Mouse (Mus musculus) neural tube, embryonic 11.5 days (tissue): Measurements from ENCODE around the gene Otulin. TPM values are rescaled to one million over a fixed set of nuclear protein-coding genes. Genes with fewer than 3 reads are reported as not detected.

ENCODE experiments used
- ATAC-seq: fragments of 200-750 bp; cut with Nextera tagmentation; 2 replicates; pipeline ENCODE4 v1.8.0; 2017; ENCODE audit warnings: moderate number of reproducible peaks, mild to moderate bottlenecking, moderate TSS enrichment, moderate library complexity; ENCODE audit not compliant: insufficient read depth, low FRiP score, low TSS enrichment
- DNase-seq: peaks from one replicate; pipeline ENCODE4 v3.0.0-alpha.2; 2015; ENCODE audit warnings: low spot score
- H3K27ac ChIP-seq: fragments of 300-500 bp; sonication (generic); 2 replicates; pipeline ENCODE4 v1.5.1; 2014; ENCODE audit warnings: low read depth, mild to moderate bottlenecking, low read length
- H3K27me3 ChIP-seq: fragments of 300-500 bp; sonication (generic); 2 replicates; pipeline ENCODE4 v1.6.1; 2014; ENCODE audit warnings: mild to moderate bottlenecking, low read length, mixed read lengths; ENCODE audit not compliant: control insufficient read depth, insufficient read depth
- H3K36me3 ChIP-seq: fragments of 300-500 bp; sonication (generic); 2 replicates; pipeline ENCODE4 v1.6.1; 2014; ENCODE audit warnings: mild to moderate bottlenecking, low read length, moderate library complexity, mixed read lengths; ENCODE audit not compliant: control insufficient read depth, insufficient read depth
- H3K4me1 ChIP-seq: fragments of 300-500 bp; sonication (generic); 2 replicates; pipeline ENCODE4 v1.6.1; 2014; ENCODE audit warnings: low read length, mixed read lengths; ENCODE audit not compliant: control insufficient read depth, insufficient read depth
- H3K4me2 ChIP-seq: fragments of 300-500 bp; sonication (generic); 2 replicates; pipeline ENCODE4 v1.6.1; 2014; ENCODE audit warnings: low read depth, mild to moderate bottlenecking, moderate library complexity
- H3K4me3 ChIP-seq: fragments of 300-500 bp; sonication (generic); 2 replicates; pipeline ENCODE4 v1.5.1; 2014; ENCODE audit warnings: low read depth, low read length
- H3K9ac ChIP-seq: fragments of 300-500 bp; sonication (generic); 2 replicates; pipeline ENCODE4 v1.6.1; 2014; ENCODE audit warnings: mild to moderate bottlenecking, low read length
- H3K9me3 ChIP-seq: fragments of 300-500 bp; sonication (generic); 2 replicates; pipeline ENCODE4 v1.6.1; 2016; ENCODE audit warnings: low read length; ENCODE audit not compliant: control insufficient read depth
- WGBS: fragments of 180-500 bp; shearing (Covaris S2); extraction: QIAGEN DNeasy Blood & Tissue Kit; methylation state at CpG from one replicate; pipeline ENCODE4 v1.1.7; 2014; 5-methylcytosine and 5-hydroxymethylcytosine counted together
- polyA plus RNA-seq: library from polyadenylated mRNA; unstranded; fragments of >200 nt; fragmentation: Nextera tagmentation; extraction: Ambion mirVana; gene quantifications from 2 replicates; pipeline ENCODE4 v1.2.1, GENCODE M21; 2014

Gene Otulin
- polyA plus RNA-seq, 1 experiment from 2014 or later = 32.8 TPM

- Histone ChIP-seq H3K4me2 (no peak overlapping the region), H3K9me3 (no peaks in the 10 kb centered on the region), H3K27me3 (no peaks in the 10 kb centered on the region), H3K27ac (no peak overlapping the region), H3K4me3 (no peak overlapping the region), H3K36me3 (no peaks in the 10 kb centered on the region), H3K9ac (no peak overlapping the region), H3K4me1 (no peaks in the 10 kb centered on the region)
- ATAC-seq = no peak
- no peak for DNase-seq
- WGBS = 93% methylated on average over 15 of the region's 15 CpGs
Observed at GRCm38 (mm10) chr15:27506893-27507596, 123.4 kb downstream of the Otulin start.

GRCm38 (mm10) chr15:27506127-27506886, 124.2 kb downstream of the Otulin start:
- no peak for ATAC-seq
- no peak for DNase-seq
- Histone ChIP-seq H3K4me3 (no peak overlapping the region), H3K9me3 (no peaks in the 10 kb centered on the region), H3K4me2 (no peak overlapping the region), H3K36me3 (no peaks in the 10 kb centered on the region), H3K4me1 (no peaks in the 10 kb centered on the region), H3K27ac (no peak overlapping the region), H3K27me3 (no peaks in the 10 kb centered on the region), H3K9ac (no peak overlapping the region)
- 70% methylated on average over 5 of the region's 5 CpGs for WGBS

GRCm38 (mm10) chr15:27503801-27504730, 126.4 kb downstream of the Otulin start:
- no peak overlapping the region for H3K27ac ChIP-seq
- DNase-seq (no peak), ATAC-seq (no peak)

GRCm38 (mm10) chr15:27503221-27503620, 127.3 kb downstream of the Otulin start:
- WGBS = 92% methylated on average over 9 of the region's 9 CpGs
- ATAC-seq = no peak

More at GRCm38 (mm10) chr15:27503801-27504730, 126.4 kb downstream of the Otulin start:
- no peaks in the 10 kb centered on the region for H3K36me3 ChIP-seq
- no peaks in the 10 kb centered on the region for H3K9me3 ChIP-seq
- 68% methylated on average over 20 of the region's 20 CpGs for WGBS
- H3K4me2 ChIP-seq = no peak overlapping the region
- no peak overlapping the region for H3K4me3 ChIP-seq
- H3K27me3 ChIP-seq = no peaks in the 10 kb centered on the region
- no peaks in the 10 kb centered on the region for H3K4me1 ChIP-seq
- no peak overlapping the region for H3K9ac ChIP-seq

GRCm38 (mm10) chr15:27502338-27502737, 128.2 kb downstream of the Otulin start:
- Histone ChIP-seq H3K36me3 (no peaks in the 10 kb centered on the region), H3K9me3 (no peaks in the 10 kb centered on the region), H3K4me1 (0 out of 2 replicates have a peak, but pooled peaks cover 2% of the 10 kb centered on the region), H3K4me3 (no peak overlapping the region), H3K27ac (no peak overlapping the region), H3K27me3 (no peaks in the 10 kb centered on the region), H3K4me2 (no peak overlapping the region), H3K9ac (no peak overlapping the region)
- ATAC-seq (no peak), DNase-seq (no peak)
- WGBS = 90% methylated on average over 13 of the region's 13 CpGs

More at GRCm38 (mm10) chr15:27503221-27503620, 127.3 kb downstream of the Otulin start:
- no peaks in the 10 kb centered on the region for H3K27me3 ChIP-seq
- no peak overlapping the region for H3K4me2 ChIP-seq
- no peak for DNase-seq
- no peak overlapping the region for H3K4me3 ChIP-seq
- H3K36me3 ChIP-seq = no peaks in the 10 kb centered on the region
- no peaks in the 10 kb centered on the region for H3K4me1 ChIP-seq
- no peaks in the 10 kb centered on the region for H3K9me3 ChIP-seq
- no peak overlapping the region for H3K27ac ChIP-seq
- H3K9ac ChIP-seq = no peak overlapping the region

GRCm38 (mm10) chr15:27500390-27500789, 130.1 kb downstream of the Otulin start:
- 75% methylated on average over 15 of the region's 15 CpGs for WGBS
- H3K27ac ChIP-seq = no peak overlapping the region
- no peaks in the 10 kb centered on the region for H3K36me3 ChIP-seq
- H3K4me3 ChIP-seq = no peak overlapping the region
- no peak overlapping the region for H3K9ac ChIP-seq
- no peak for DNase-seq
- H3K4me1 ChIP-seq = peaks cover 13% of the 10 kb centered on the region
- H3K4me2 ChIP-seq = no peak overlapping the region
- H3K27me3 ChIP-seq = no peaks in the 10 kb centered on the region
- no peaks in the 10 kb centered on the region for H3K9me3 ChIP-seq
- ATAC-seq = no peak

- Histone ChIP-seq H3K9me3 (no peaks in the 10 kb centered on the region), H3K27ac (no peak overlapping the region), H3K4me3 (no peak overlapping the region), H3K4me2 (no peak overlapping the region), H3K36me3 (no peaks in the 10 kb centered on the region), H3K4me1 (peaks cover 16% of the 10 kb centered on the region), H3K27me3 (no peaks in the 10 kb centered on the region), H3K9ac (no peak overlapping the region)
- ATAC-seq = no peak
- WGBS = 83% methylated on average over 5 of the region's 5 CpGs
- no peak for DNase-seq
Observed at GRCm38 (mm10) chr15:27498078-27498477, 132.4 kb downstream of the Otulin start.

- Histone ChIP-seq H3K4me2 (no peak overlapping the region), H3K4me1 (peaks cover 16% of the 10 kb centered on the region), H3K27ac (no peak overlapping the region), H3K9me3 (no peaks in the 10 kb centered on the region), H3K9ac (no peak overlapping the region), H3K36me3 (no peaks in the 10 kb centered on the region), H3K4me3 (no peak overlapping the region), H3K27me3 (no peaks in the 10 kb centered on the region)
- DNase-seq (no peak), ATAC-seq (peak; percentile 20)
- 67% methylated on average over 7 of the region's 7 CpGs for WGBS
Observed at GRCm38 (mm10) chr15:27497300-27497997, 133.0 kb downstream of the Otulin start.
